Mouse (Mus musculus) heart, postnatal 0 days (tissue): Measurements from ENCODE around the gene Elmo2. TPM values are rescaled to one million over a fixed set of nuclear protein-coding genes. Genes with fewer than 3 reads are reported as not detected.

ENCODE experiments used
- ATAC-seq: fragments of 200-750 bp; cut with Nextera tagmentation; 2 replicates; pipeline ENCODE4 v1.8.0; 2017; ENCODE audit warnings: low read depth, moderate number of reproducible peaks, moderate library complexity; ENCODE audit not compliant: insufficient read depth
- DNase-seq: peaks from one replicate; pipeline ENCODE4 v3.0.0-alpha.2; 2016; ENCODE audit warnings: low spot score
- H3K27ac ChIP-seq: fragments of 300-500 bp; sonication (generic); 2 replicates; pipeline ENCODE4 v1.5.1; 2014; ENCODE audit warnings: low read depth, mild to moderate bottlenecking
- H3K27me3 ChIP-seq: fragments of 300-500 bp; sonication (generic); 2 replicates; pipeline ENCODE4 v1.6.1; 2014; ENCODE audit warnings: low read length, mixed read lengths; ENCODE audit not compliant: control insufficient read depth, insufficient read depth
- H3K36me3 ChIP-seq: fragments of 300-500 bp; sonication (generic); replicated peaks from 2 replicates; pipeline ENCODE4 v1.6.1; 2014; ENCODE audit warnings: low read length, mixed read lengths; ENCODE audit not compliant: control insufficient read depth, insufficient read depth
- H3K4me1 ChIP-seq: fragments of 300-500 bp; sonication (generic); 2 replicates; pipeline ENCODE4 v1.6.1; 2014; ENCODE audit warnings: antibody characterized with exemption; ENCODE audit not compliant: control insufficient read depth, insufficient read depth
- H3K4me2 ChIP-seq: fragments of 300-500 bp; sonication (generic); 2 replicates; pipeline ENCODE4 v1.6.1; 2014; ENCODE audit warnings: low read depth, mild to moderate bottlenecking, low read length, moderate library complexity
- H3K4me3 ChIP-seq: fragments of 300-500 bp; sonication (generic); 2 replicates; pipeline ENCODE4 v1.5.1; 2014; ENCODE audit warnings: low read depth, low read length
- H3K9ac ChIP-seq: fragments of 300-500 bp; sonication (generic); replicated peaks from 2 replicates; pipeline ENCODE4 v1.6.1; 2014; ENCODE audit warnings: low read depth, low read length, mixed read lengths
- H3K9me3 ChIP-seq: fragments of 300-500 bp; sonication (generic); replicated peaks from 2 replicates; pipeline ENCODE4 v1.6.1; 2016; ENCODE audit warnings: low read length; ENCODE audit not compliant: control insufficient read depth
- CTCF ChIP-seq: IDR thresholded peaks from 2 replicates; pipeline ENCODE4 v1.5.1; 2016; ENCODE audit warnings: antibody characterized with exemption, control low read depth, low read depth
- EP300 ChIP-seq: IDR thresholded peaks from 2 replicates; pipeline ENCODE4 v1.6.1; 2016; ENCODE audit warnings: antibody characterized with exemption, low read depth
- WGBS: fragments of 180-500 bp; shearing (Covaris S2); extraction: QIAGEN DNeasy Blood & Tissue Kit; methylation state at CpG from one replicate; pipeline ENCODE4 v1.1.7; 2014; 5-methylcytosine and 5-hydroxymethylcytosine counted together
- polyA plus RNA-seq: library from polyadenylated mRNA; unstranded; fragments of >200 nt; fragmentation: Nextera tagmentation; extraction: Ambion mirVana; gene quantifications from 2 replicates; pipeline ENCODE4 v1.2.1, GENCODE M21; 2015
- total RNA-seq: library from RNA; depleted of rRNA; stranded (reverse); fragments of >200 nt; gene quantifications from 2 replicates; pipeline ENCODE4 v1.2.3, GENCODE M21; 2014; ENCODE audit warnings: low replicate concordance

The Elmo2 gene
- total and polyA plus RNA-seq, 2 experiments from 2014 or later, result 24.1 to 70.6 TPM

DNA sequence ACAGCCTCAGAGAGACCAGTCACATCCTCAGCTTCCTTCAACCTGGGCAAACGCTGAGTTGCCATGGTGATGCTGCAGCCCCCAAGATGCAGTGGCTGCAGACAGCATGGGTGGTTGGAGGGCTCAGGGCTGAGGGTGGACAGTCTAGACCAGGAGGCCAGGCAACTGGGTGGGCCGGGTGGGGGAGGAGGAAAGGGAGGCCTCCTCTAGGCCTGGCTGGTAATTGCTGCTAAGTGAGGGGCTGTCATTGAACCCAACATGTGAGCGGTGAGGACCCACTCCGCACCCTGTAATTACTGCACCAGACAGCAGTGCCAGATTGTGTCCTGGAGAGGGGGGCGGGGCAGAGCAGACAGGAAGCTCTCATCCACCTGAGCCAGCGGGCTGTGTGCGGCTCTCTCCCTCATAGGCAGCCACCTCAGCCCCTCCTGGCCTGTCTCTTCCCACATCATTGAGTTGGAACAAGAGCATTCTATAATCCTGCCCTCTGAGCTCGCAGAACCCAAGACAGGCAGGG lies 51.1 kb downstream of the Elmo2 start:
- Histone ChIP-seq H3K36me3 (peaks cover 14% of the 10 kb centered on the region; the same call in 1 of the 2 replicates), H3K9me3 (no peaks in the 10 kb centered on the region), H3K9ac (no peak overlapping the region), H3K4me1 (no peaks in the 10 kb centered on the region), H3K4me2 (no peak overlapping the region), H3K4me3 (no peak overlapping the region), H3K27ac (no peak overlapping the region), H3K27me3 (no peaks in the 10 kb centered on the region)
- no peak for TF ChIP-seq CTCF
- no peak for TF ChIP-seq EP300
- WGBS, result 75% methylated on average over 7 of the region's 8 CpGs
- DNase-seq (no peak), ATAC-seq (no peak)

- Histone ChIP-seq H3K4me2 (no peak overlapping the region), H3K27me3 (0 out of 2 replicates have a peak, but pooled peaks cover 6% of the 10 kb centered on the region), H3K4me3 (no peak overlapping the region), H3K9ac (no peak overlapping the region), H3K4me1 (no peaks in the 10 kb centered on the region), H3K9me3 (no peaks in the 10 kb centered on the region), H3K27ac (no peak overlapping the region), H3K36me3 (peaks cover 14% of the 10 kb centered on the region; the same call in 1 of the 2 replicates)
- TF ChIP-seq CTCF (no peak), EP300 (no peak)
- 43% methylated on average over 4 of the region's 4 CpGs for WGBS
- no peak for ATAC-seq
- DNase-seq, result no peak
These were observed 52.7 kb downstream of the Elmo2 start for GRCm38 (mm10) chr2:165273589-165273988.

DNA sequence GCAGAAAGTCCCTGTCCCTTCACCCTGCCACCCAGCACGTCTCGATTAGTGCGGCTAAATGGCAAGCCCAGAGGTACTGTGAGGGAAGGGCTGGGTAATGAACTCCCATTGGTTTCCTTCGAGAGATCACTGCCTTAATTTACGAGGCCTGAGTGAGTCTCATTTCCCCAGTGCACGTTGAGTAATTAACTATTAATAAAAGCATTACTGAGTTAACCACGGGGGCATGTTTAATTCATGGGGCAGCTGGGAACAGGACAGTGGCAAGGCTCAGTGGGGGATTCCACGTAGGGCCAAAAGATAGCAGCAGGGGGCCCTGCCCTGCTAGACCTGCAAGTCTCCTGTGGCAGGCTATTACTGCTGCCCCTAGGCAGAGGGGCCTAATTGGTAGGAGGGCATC lies 55.0 kb downstream of the Elmo2 start:
- WGBS, result 18% methylated on average over 8 of the region's 8 CpGs
- Histone ChIP-seq H3K4me2 (no peak overlapping the region), H3K4me1 (no peaks in the 10 kb centered on the region), H3K9ac (no peak overlapping the region), H3K27ac (no peak overlapping the region), H3K27me3 (peaks cover 19% of the 10 kb centered on the region), H3K9me3 (no peaks in the 10 kb centered on the region), H3K36me3 (no peaks in the 10 kb centered on the region), H3K4me3 (no peak overlapping the region)
- DNase-seq (no peak), ATAC-seq (no peak)
- TF ChIP-seq CTCF, result no peak
- no peak for TF ChIP-seq EP300

DNA sequence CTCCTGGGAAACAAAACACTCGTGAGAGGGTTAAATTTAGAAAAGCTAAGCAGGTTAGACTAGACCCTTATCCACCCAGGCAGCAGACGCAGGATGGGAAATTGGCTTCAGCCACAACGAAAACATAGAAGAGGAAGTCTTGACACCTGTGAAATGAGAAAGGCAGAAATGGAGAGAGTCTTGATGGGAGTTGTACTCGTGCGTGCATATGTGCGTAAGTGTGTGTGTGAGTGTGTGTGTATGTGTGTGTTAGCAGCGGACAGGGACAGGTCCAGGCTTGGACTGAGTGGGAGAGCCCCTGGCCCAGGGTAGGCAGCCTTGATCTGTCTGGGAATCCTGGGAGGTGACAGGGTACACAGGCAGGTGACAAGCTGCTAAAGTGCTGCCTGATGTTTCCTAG lies 55.4 kb downstream of the Elmo2 start:
- Histone ChIP-seq H3K4me3 (no peak overlapping the region), H3K4me2 (no peak overlapping the region), H3K36me3 (no peaks in the 10 kb centered on the region), H3K27ac (no peak overlapping the region), H3K27me3 (peaks cover 21% of the 10 kb centered on the region), H3K9me3 (no peaks in the 10 kb centered on the region), H3K4me1 (no peaks in the 10 kb centered on the region), H3K9ac (no peak overlapping the region)
- ATAC-seq, result no peak
- TF ChIP-seq CTCF (no peak), EP300 (no peak)
- DNase-seq, result no peak
- WGBS, result 17% methylated on average over 7 of the region's 7 CpGs

DNA sequence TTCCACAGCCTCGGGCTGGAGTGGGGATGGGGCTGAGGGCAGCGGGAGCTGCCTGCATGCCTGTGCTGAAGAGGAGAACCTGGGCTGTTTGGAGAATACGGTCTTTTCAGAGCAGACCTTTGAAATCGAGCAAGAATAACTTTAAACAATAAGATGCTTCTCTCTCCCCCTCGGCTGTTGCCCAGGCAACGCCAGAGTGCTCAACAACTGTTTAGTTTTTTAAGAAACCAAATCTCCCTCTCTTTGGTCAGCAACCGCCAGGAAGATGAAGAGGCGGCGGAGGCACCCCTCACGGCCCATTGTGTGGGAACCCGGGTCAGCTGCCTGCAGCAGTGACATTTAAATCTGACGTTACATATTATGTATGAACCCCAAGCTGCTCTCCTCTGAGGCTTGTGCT lies 59.5 kb downstream of the Elmo2 start:
- no peaks in the 10 kb centered on the region for H3K4me1 ChIP-seq
- WGBS, result 34% methylated on average over 12 of the region's 12 CpGs
- no peaks in the 10 kb centered on the region for H3K9me3 ChIP-seq
- no peak overlapping the region for H3K4me3 ChIP-seq
- peaks cover 36% of the 10 kb centered on the region for H3K27me3 ChIP-seq
- H3K9ac ChIP-seq, result no peak overlapping the region
- no peak overlapping the region for H3K27ac ChIP-seq
- no peaks in the 10 kb centered on the region for H3K36me3 ChIP-seq
- no peak overlapping the region for H3K4me2 ChIP-seq
- TF ChIP-seq CTCF (no peak), EP300 (no peak)
- DNase-seq (no peak), ATAC-seq (no peak)

GRCm38 (mm10) chr2:165263861-165264260 lies 62.4 kb downstream of the Elmo2 start:
- Histone ChIP-seq H3K9me3 (no peaks in the 10 kb centered on the region), H3K27ac (no peak overlapping the region), H3K4me1 (no peaks in the 10 kb centered on the region), H3K4me2 (no peak overlapping the region), H3K9ac (no peak overlapping the region), H3K27me3 (peaks cover 49% of the 10 kb centered on the region), H3K4me3 (no peak overlapping the region), H3K36me3 (no peaks in the 10 kb centered on the region)
- 63% methylated on average over 7 of the region's 7 CpGs for WGBS
- DNase-seq (no peak), ATAC-seq (no peak)
- no peak for TF ChIP-seq CTCF
- TF ChIP-seq EP300, result no peak
